Mouse (Mus musculus) retina, postnatal 1 day (tissue): ENCODE measurements around the gene AC140267.1.

Experiments used
- DNase-seq: peaks from one replicate; pipeline ENCODE4 v3.0.0-alpha.2; 2012

Gene AC140267.1

GRCm38 (mm10) chr15:80235535-80235934 is at the start of gene AC140267.1:
TSS of gene AC140267.1 (plus strand) at chr15:80235835.
- DNase-seq: peak; percentile 5

DNA sequence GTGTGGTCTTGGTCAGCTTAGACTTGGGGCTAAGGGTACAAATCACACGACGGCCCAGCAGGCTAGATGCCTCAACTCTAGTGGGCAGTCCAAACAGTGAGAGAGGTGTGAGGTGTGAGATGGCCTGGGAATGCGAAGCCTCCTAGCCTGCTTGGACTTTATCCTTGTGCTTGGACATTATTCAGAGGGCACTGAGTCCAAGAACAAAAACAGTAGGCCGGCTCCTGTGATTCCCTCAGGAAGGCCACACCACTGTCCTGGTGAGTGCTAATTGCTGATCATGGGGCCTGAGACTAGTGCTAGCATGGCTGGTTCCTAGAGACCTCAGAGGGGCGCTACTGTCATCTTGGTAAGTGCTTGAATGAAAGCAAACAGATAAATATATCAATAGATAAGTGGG is 46.7 kb upstream of the AC140267.1 start:
- DNase-seq: no peak

- DNase-seq: no peak
Observed at GRCm38 (mm10) chr15:80190075-80190474, 45.6 kb upstream of the AC140267.1 start.

DNA sequence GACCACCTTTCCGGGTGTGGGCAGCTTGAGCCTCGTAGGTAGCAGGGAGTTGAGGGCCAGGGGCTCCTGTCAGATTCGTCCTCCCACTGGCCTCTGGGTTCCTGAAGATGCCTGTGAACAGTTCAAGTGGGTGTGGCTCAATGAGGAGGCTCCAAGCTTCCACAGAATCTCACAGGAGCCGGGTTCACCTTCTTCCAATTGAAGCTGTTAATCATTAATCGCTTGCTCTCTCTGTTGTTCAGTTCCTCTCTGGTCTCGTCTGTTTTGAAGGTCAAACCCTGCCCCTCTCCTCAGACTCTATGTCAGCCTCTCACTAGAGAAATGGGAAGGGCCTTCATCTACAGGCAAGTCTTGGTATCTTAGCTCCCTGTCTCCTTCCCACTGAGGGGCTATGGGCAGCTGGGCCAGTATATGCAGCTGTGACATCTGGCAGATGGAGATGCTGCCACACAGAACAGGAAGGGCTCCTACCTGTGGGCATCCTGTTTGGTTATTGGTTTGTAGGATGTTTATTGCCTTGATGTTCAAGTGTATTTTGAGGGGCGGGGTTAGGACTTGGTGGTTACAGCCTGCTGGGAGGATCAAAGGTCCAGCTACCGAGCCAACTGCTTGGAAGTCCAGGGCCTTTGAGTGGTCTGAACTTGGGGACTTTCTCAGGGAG is 43.9 kb upstream of the AC140267.1 start:
- no peak for DNase-seq

- DNase-seq: no peak
Observed at GRCm38 (mm10) chr15:80192246-80192585, 43.4 kb upstream of the AC140267.1 start.

- DNase-seq: no peak
Observed at GRCm38 (mm10) chr15:80192847-80193246, 42.8 kb upstream of the AC140267.1 start.

GRCm38 (mm10) chr15:80199556-80199955 is 36.1 kb upstream of the AC140267.1 start:
- no peak for DNase-seq

- no peak for DNase-seq
Observed at GRCm38 (mm10) chr15:80202111-80202775, 33.4 kb upstream of the AC140267.1 start.

DNA sequence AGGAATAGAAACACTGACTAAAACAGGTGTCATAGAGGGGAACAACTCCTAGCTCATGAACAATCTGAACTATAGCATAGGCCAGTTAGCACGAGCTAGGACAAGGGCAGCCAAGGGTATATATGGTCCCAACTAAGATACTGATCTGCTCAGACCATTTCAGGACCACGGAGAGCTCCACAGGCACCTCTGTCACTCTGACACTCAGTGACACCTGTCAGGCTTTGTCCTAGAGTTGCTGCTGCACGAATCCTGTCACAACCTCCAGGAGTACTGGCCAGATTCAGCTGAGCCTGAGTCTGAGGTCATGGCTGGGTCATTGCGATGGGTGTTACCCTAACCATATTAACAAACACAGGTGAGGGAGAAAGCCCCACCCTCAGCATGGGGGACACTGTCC is 32.2 kb upstream of the AC140267.1 start:
- DNase-seq: peak; percentile 28

DNA sequence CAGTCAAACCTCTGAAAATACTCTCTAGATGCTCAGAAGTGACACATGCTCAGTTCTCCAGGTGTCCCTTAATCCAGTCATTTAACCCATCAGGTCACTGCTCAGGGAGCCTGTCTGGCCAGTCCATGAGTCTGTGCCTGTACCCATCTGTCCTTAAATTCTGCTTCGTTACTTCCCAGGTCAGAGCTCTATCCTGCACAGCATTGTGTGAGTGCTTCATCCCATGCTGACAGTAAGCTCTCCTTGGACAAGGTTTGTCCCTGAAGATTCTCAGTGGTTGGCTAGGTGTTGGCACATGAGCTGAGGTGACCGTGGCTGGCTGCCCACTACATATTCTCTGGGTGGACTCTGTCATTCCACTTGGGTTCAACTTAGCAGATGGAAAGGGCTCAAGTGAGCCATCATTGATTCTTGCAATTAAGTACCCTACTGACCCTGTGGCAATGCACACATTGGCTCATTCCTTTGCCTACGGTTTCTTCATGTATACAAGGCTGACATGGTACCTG is 29.5 kb upstream of the AC140267.1 start:
- DNase-seq: no peak

DNA sequence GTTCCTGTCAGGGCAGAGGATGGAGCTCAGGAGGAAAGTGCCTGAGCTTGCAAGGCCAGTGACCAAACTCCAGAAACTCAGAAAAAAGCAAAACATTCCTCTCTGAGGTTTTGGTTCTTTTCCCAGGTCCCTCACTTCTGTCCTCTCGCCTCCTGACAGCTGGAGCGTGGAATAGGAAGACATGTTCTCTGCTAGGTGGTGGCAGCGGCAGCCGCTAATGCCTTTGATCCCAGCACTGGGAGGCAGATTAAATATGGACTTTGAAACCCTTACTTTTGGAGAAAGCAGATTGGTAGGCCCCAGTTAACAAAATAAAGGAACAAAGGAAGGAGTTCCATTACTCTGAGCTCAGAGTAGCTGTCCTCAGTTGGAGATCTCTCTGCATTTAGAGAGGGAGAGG is 27.2 kb upstream of the AC140267.1 start:
- DNase-seq: no peak

DNA sequence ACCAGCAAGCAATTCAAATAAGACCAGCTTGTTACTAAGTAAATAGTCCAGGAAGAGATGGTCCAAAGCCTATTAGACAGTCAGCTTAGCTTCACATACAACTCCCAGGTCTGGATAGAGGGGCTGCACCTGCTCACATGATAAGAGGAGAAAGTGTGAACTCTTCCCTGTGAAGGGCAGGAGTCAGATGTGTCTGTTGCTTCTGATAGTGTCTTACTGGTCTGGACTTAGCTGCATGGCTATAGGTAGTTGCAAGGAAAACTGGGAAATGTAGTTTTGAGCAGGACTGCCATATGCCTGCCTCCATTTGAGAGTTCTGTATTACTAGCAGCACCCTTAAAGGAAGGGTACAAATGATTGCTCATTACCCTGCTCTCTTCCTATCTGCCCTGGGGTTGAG is 21.9 kb upstream of the AC140267.1 start:
- no peak for DNase-seq

DNA sequence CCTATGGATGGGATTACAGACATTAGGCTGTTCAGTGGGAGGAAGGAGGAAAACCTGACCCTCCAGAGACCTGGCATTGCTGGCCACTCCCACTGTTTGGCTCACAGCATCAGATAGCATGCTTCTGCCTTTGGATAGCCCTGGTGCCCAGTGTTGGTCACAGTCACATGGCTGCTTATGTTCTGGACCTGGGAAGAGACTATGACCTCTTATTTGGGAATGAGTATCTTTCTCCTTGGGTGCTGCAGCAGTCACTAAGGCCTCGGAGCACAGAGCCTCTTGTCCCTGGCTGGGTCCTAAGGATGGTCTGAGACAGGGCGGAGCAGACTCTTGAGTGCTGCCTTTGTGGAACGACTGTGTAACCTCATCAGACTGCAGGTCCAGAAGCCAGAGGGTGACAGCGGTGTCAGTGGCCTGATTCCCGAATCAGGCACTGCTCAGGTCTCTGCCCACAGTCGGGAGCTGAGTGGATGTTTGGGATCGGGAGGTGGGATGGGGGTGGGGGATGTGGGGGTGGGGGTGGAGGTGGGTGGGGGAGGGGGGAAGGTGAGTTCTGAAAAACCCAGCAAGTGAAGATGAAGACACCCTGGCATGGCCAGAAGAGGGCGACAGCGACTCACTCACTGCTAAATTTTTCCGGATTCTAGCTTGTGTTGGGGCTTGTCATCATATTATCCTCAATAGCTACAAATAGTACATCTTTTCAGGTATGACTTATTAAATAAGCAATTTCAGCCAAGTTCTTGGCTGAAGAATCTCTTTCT is 19.7 kb upstream of the AC140267.1 start:
- DNase-seq: peak; percentile 52

GRCm38 (mm10) chr15:80216480-80216820 is 19.2 kb upstream of the AC140267.1 start:
- DNase-seq: no peak

DNA sequence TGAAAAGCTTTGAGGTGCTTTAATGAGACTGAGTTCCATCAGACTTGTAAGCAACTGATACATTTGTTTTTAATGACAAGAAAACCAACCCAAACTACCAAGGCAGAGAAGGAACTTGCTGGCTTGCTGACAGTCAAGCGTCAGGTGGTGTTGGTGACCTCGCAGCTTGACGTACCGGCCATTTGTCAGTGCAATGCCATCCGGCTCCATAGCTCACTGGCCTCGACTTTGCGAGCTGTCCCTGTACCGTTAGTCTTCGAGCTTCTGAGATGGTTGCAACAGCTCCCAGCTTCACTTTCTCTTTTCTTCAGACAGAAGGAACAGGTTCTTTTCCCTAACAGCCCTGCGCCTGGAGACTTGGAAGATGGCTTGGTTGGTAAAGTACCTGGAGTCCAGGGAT is 18.2 kb upstream of the AC140267.1 start:
- no peak for DNase-seq

GRCm38 (mm10) chr15:80219211-80219610 is 16.4 kb upstream of the AC140267.1 start:
- DNase-seq: peak; percentile 43

DNA sequence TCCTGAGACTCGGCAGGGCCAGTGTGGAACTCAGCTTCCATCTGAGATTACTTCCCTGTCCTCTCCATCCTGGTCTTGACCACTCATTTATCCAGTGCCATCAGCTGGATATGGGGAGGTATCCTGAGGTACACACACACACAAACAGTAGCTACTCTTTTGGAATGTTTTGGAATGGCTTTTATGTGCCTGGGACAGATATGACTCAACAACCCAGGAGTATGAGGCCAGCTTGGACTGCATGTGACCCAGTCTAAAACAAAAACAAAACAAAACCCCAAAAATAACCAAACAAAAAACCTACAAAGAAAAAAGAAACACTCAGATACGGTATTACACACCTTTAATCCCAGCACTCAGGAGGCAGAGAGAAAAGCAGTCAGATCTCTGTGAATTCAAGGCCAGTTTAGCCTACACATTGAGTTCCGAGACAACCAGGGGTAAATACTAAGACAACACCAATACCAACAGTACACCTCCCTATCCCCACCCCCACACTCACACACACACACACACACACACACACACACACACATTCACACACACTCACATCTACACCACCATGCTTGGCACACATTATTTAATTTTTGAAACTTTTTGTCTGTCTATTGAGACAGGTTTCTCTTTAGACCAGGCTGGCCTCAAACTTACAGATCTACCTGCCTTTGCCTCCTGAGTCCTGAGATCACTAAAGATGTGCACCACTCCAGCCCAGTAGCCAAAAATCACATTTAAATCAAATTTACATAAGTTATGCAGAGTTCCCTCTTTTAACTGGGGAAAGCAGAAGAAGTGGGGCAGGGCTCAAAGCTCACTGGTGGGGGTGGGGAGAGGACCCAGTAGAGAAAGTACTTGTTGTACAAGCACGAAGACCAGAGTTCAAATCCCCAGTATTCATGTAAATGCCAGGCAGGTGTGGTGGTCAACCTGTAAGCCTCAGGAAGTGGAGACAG is 15.7 kb upstream of the AC140267.1 start:
- DNase-seq: no peak

GRCm38 (mm10) chr15:80221031-80221430 is 14.6 kb upstream of the AC140267.1 start:
- no peak for DNase-seq

- DNase-seq: no peak
Observed at GRCm38 (mm10) chr15:80223751-80224150, 11.9 kb upstream of the AC140267.1 start.

- DNase-seq: peak; percentile 81
Observed at GRCm38 (mm10) chr15:80225208-80225607, 10.4 kb upstream of the AC140267.1 start.

DNA sequence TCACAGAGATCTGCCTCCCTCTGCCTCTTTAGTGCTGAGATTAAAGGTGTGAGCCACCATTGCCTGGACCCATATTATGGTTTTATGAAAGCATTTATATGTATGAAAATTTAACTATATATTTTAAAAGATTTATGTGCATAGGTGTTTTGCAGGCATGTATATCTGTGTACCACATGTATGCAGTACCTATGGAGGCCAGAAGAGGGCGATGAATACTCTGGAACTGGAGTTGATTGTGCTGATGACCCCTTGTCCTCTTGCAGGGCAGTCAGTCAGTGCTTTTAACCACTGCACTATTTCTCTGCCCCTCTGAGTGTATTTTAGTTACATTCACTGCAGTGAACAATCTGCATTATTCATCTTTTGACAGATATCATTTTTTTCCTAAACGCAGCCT is 9.8 kb upstream of the AC140267.1 start:
- DNase-seq: peak; percentile 78

DNA sequence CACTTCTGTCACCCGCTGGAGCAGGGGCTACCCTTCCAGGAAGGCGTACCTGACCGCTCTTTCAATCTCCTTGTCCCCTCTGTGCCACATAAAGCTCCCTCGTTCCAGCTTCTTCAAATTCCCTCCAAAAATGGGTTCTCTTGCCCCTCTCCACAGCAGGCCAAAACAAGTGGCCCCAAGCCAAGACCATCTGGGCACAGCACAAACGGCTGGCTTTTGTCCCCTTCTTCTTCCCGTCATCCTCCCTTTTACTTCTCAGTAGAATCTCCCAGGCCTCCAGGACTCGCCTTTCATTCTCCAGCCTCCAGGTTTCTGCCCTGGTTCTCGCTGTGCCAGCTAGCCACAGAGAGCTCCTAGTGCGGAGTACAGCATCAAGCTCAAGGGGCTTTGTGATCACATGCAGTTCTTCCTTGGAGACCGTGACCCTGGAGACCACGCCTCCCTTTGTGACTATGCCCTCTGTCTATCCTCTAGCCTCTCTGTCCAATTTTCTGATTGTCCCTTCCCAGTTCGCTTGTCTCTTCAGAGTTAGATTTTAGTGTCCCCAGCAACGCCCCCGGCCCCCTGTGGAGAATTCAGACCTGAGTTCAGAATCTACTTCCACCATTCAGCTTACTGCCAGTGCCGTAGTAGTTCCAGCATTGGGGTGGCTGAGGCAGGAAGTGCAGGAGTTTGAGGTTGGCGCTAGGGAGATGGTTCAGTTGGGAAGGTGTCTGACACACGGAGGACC is 7.4 kb upstream of the AC140267.1 start:
- DNase-seq: peak; percentile 4
